Mouse (Mus musculus) kidney, adult 9 months (tissue): ENCODE measurements around the gene Bbc3.
"Not testable (repeated sequence)": the region's sequence is repeated elsewhere in the genome, so short reads cannot be mapped to it uniquely, and the experiment has no call there.

ENCODE experiments used
- DNase-seq: peaks from one replicate; pipeline ENCODE4 v3.0.0; 2022

Bbc3 gene

DNA sequence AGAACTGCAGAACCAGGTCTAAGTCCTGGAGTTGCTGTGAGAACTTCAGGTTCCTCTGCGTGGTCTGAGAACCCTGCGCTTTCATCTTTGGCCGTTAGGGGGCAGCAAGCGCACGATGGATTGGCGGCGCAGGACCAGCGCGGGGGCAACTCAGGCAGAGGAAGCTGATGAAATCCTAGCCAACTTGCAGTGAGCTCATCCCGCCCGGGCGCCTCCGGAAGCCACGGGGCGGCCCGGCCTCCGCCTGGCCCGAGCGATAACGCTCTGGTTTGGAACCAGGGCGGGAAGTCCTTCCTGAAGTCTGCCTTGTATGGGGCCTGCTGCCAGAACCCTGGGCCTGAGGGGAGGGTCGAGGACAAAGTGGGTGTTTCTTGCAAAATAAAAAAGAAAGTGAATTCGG is 13.4 kb upstream of the Bbc3 start:
- peak; percentile 94 for DNase-seq

DNA sequence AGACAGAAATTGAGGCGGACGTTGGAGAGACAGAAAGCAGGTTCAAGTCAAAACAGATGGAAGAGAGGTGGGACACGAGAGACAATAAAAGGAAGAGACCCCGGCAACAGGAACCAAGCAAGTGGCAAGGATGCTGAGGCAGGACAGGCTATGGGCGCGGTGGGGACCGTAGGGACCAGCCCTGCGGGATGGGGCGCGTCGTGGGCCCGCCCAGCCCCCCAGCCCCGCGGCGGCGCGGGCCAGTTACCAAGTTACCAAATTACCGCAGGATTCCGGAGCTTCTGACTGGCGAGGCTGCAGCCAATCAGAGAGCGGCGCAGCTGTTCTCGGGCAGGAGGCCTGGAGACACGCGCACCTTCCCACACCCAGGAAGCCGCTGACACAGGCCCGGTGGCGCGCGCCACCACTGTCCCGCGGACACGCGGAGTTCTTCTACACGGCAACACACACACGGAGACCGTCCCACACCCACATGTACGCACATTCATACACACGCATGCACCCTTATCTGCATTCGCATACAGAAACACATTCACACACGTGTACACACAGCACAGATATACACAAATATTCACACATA is 12.8 kb upstream of the Bbc3 start:
- DNase-seq: peak; percentile 70

DNA sequence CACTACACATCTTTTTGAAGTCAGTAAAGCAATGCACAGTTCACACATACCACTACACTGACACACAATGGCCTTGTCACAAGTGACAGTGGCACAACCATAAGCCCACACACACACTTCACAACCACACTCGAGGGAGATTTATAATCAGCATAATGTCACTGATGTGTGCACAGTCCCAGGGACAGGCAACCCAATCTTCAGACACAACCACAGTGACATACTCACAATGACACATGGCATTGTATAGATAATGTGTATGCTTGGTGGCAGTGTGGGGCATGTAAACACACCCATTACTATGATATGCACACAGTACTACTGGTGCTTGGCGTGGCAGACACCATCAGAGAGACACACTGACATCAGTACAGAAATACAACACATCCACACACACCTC is 12.0 kb upstream of the Bbc3 start:
- DNase-seq: peak; percentile 11

DNA sequence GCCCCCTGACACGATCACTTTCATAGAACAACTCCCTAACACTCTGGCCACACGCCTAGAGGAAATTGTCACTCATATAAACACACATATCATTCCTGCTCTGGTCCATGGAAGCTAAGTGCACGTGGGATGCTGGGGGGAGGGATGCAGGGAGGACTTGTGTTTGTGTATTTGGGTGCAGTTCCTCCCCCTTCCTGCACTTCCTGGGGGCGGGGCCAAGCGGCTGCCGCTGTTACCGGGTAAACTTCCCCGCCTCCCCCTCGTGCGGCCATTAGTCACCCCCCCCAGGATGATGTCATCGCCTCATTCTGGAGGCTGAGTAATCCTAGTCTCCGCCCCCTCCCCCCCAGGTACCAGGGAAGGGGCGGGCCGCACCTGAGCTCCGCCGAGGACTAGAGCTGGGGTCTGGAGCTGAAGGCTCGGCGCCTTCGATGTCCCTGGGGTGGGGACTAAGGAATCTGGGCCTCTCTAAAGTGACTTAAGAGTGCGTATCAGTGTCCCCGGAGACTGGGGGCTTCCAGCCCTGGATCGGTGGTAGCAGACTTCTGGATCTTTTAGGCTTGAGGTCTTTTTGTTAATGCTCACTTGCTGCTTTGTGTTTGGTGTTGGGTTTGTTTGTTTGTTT is 11.3 kb upstream of the Bbc3 start:
- peak; percentile 89 for DNase-seq

DNA sequence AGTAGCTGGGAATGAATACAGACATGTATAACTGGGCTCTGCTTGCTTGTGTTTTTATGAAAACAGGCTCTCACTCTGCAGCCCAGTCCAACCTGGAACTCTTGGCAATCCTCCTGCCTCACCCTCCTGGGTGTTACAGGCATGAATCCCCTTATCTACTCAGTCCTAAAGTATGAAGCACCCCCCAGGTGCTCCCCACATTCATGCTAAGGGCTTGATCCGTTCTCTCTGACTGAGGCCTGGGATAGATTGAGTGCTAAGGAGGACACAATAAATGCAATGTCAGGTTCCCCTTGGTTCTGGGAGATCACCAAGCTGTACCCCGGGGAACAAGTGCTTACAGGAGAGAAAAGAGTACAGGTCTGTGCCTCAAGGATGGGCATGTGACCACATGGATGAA is 10.6 kb upstream of the Bbc3 start:
- no peak for DNase-seq

DNA sequence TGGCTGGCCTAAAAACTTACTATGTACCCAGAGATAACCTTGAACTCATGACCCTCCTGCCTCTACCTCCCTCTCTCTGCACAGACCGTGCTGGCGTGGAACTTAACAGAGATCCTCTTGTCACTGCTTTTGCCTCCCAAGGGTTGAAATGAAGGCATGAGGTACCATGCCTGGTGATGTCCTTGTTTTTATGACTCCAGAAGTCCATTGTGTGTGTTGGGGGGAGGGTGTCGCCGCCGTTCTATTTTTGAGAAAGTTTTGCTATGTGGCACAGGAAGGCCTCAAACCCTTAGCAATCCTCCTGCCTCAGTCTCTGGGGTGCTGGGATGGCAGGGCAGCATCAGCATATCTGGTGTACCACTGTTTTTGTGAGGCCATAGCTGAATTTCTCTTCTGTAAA is 9.3 kb upstream of the Bbc3 start:
- DNase-seq: no peak

DNA sequence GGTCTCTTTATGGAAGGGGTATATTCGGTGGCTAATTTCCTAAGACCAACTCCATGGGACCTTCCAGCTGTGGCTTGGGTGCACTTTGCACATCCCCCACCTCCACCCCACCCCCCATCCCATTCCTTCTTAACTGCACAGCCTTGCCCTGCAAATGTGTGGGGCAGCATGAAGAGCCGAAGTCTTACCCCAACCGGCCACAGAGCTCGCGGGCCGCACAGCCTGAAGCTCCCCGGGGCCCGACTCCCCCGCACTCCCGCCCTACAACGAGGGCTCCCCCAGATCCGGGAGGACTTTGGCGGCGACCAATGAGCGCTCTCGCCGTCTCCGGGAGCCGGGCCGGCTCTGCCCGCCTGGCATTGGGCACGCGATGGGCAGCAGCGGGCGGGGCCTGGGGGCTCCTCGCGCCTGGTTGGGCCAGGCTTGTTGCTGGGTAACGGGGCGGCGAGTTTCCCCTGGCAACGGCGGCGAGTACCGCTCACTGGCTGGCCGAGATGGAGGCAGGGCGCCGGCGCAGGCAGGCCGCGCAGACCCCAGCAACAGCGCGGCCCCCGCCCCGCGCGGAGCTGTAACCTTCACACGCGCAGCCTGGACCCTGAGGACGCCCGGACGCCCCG is 8.7 kb upstream of the Bbc3 start:
- DNase-seq: peak; percentile 82

DNA sequence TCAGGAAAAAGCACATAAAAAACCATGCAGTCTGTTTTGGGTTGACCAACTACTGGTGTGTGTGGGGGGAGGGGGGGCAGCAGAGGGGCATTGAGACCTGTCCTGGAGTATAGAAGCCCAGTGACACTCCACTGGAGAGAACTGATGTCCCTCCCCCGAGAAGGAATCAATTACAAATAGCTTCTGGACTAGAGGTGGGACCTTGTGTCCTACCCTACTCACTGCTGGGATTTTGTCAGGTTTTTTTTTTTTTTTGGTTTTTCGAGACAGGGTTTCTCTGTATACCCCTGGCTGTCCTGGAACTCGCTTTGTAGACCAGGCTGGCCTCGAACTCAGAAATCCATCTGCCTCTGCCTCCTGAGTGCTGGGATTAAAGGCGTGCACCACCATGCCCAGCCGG is 1.1 kb upstream of the Bbc3 start:
- DNase-seq: not testable (repeated sequence)

DNA sequence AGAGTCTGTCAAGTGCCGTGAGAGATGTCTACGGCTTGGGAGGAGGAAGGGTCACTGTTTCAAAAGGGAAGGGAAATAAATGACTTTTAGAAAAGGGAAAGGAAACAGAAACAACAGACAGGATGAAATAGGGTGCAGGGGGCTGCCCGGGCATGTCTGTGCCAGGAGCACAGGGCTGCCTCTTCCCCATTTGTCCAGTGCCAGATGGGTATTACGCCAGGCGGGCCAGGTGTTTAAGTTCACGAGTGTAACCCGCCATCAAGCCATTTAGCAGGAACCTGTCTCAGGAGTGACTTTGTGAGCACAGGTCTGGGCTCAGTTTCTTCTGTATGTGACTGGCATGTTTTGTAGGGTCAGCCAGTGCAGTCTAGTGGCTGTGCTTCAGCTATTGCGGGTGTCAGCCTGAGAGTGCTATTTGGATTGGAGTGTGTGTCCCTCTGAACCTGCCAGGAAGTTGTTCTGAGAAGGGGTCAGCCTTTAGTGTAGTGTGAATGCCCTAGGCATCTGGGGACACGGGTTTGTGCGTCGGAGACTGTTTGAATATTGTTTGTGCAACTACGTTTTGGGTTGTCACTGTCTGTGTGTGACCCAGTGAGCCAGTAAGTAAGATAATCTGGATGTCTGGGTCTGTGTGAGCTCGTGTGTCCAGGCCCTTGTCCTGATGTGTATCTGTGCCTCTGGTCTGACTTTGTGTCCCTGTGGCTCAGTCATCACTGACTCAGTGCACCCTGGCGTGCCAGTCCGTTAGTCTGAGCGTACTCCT is 543 bp downstream of the Bbc3 start:
- DNase-seq: peak; percentile 21

DNA sequence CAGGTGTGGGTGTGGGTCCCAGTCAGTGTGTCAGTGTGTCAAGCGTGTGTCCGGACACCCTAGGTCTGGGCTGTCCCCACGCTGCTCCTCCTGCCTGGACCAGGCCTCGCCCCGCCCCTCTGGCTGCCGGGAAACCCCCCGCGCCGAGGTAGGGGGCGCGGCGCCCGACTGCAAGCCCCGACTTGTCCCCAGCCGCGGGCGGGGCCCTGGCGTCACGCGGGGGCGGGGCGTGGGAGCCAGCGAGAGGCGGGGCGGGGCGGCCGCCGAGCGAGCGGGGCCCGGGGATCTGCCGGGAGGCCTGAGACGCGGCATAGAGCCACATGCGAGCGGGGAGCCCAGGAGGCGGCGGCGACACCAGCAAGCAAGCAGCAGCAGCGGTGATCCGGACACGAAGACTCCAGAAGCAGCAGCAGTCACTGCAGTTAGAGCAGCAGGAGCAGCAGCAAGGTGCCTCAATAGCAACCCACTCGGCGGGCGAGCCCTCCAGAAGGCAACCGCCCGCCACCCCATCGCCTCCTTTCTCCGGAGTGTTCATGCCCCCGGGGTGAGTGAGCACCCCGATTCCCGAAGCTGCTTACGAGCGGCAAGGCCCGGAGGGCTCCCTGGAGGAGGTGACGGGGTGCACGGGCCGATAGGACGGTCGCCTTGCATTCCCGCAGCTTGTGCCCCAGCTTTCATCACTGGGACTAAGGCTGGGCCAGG is 1.3 kb downstream of the Bbc3 start:
- DNase-seq: peak; percentile 86

DNA sequence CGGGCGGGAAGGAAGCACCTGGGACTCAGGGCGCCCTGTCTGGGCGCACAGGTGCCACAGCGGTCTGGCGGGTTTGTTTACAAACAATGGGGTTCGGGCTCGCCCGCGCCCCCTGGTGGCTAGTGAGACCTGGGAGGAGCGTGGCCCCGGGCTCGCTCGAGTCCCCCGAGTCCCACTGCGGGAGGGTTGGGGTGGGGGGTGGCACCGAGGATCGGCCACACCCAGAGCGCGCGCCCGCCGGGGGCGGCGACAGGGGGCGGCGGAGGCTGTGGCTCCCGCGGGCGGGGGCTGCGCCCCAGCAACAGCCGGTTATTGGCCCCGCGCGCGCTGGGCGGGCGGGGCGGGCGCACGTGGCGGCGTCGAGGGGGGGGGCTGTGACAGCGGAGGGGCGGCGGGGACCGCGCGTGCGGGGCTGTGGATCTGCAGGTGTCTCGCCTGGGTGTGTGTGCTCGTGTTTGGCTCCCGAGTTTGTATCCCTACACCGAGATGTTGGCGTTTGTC is 1.9 kb downstream of the Bbc3 start:
- DNase-seq: peak; percentile 80

DNA sequence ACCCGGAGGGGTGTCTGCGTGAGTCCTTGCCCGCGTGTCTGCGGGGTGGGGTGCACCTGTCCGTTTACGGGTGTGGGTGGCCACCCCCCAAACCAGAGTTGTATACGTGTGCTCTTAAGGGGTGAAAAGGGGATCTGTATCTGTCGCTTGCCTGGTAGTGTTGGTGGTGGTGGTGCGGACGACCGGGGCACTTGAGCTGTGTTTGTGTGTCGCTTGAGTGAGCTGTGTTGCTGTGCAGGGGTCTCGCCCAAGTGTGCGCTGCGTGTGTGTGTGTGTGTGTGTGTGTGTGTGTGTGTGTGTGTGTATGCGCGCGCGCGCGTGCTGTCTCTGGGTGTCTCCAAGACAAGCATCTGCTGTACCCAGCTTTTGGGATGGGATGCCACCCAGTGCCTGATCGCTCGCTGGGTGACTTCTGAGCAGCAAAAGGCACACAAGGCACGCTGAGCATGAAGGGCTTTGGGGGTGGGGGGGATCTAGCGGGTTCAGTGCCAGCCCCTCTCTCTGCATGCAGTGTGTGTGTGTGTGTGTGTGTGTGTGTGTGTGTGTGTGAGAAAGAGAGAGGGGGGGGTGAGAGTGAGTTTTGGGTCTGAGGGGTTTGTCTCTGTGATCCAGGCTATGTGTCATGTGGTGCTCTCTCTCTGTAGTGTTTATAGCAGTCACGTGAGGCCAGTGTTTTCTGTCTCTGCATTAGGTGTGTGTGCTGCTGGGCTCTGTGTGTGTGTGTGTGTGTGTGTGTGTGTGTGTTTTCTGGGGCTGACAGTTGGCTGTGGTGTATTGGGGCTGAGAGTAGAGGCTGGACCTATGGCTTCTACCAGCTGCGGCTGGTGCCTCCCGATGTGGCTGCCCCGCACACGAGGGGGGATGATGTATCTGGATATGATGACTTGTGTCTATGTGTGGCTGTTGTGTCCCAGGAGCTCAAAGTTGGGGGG is 2.6 kb downstream of the Bbc3 start:
- peak; percentile 22 for DNase-seq

DNA sequence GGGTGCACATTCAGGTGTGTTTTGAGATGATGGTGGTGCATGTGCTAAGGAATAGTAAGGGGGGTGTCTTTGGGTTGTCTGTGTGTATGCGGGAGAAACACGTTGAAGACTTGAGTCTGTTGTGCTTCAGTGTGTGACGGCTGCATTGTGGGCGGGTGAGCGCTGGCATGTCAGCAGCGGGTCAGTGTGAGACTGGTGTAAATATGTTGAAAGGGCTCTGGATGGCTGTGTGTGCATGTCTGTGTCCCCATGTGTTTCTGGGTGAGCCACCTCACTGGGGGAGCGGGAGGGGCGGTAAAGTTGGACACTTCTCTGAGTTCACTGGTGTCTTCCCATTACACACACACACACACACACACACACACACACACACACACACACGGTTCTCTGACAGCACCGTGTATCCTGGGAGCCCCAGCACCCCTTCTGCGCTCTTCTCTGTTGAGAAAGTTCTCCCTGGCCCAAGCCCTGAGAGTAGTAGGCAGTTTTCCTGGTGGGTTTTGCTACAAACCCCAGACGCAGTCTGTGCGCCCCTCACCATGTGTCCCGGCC is 3.3 kb downstream of the Bbc3 start:
- no peak for DNase-seq

DNA sequence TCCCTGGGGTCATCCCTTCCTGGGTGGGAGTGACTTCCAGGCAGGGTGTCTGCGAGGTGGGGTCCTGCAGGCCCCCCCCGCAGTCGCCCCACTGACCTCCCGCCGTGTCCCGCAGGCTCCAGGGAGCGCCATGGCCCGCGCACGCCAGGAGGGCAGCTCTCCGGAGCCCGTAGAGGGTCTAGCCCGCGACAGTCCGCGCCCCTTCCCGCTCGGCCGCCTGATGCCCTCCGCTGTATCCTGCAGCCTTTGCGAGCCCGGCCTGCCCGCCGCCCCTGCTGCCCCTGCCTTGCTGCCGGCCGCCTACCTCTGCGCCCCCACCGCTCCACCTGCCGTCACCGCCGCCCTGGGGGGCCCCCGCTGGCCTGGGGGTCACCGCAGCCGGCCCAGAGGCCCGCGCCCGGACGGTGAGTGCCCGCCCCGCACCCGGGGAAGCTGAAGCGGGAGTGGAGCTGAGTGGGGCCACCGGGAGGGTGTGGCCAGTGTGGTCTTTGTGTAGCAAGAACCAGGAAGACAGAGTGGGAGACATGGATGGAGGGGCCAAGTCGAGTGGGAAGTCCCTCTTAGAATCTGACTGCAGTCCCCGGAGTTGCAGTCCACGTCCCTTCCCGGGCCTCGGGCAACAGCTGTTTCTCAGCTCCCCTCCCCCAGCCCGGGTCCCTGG is 3.9 kb downstream of the Bbc3 start:
- DNase-seq: peak; percentile 22

DNA sequence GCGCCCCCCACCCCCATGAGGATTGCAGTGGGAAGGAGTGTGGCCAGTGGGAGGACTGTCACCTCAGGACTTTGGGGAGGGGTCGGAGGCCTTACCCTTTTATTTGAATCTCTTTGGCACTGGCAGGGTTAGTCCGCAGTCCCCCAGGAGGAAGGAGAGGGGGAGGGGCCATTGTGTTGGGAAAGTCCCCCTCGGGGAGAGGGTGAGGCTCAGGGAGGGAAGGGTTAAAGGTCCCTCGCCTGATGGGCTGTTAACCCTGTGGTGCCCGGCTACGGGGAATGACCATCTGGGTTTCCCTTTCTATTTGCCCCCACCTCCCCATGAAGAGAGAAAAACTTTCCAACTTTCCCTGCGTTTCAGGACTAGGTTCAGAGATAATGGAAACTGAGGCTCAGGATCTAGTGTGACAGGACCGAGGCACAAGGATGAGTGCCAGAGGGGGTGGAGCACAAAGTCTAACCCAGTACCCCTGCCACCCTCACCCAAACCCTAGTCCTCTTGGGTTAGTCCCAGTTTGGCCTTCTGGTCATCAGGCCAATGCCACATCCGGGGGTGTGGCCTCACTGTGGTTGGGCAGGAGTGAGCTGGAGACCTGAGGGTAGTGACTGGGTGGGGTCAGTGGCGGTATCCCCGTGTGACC is 4.6 kb downstream of the Bbc3 start:
- peak; percentile 70 for DNase-seq

DNA sequence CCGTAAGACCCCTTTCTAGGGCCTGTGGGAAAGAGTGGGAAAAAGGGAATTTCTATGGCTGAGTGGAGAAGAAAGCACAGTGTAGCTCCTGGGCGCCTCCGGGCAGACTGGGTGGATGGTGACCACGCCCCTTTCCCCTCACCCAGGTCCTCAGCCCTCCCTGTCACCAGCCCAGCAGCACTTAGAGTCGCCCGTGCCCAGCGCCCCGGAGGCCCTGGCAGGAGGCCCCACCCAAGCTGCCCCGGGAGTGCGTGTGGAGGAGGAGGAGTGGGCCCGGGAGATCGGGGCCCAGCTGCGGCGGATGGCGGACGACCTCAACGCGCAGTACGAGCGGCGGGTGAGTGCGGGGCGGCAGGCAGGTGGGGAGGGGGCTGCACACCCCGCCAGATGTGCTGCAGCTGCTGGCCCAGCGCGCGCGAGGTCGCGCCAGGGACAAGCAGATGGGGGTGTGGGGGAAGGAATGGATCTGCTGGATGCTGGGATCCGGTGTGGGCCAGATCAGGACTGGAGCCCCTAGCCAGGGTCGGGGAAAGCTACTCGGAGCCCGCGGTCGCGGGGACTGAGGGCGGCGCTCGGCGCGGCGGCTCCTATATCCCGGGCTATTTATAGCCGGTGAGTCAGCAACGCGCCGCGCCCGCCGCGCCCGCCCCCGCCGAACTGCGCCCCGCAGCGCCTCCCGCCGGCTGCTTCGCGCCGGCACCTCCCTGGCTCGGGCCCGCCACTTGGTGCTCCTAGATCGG is 5.5 kb downstream of the Bbc3 start:
- peak; percentile 67 for DNase-seq

DNA sequence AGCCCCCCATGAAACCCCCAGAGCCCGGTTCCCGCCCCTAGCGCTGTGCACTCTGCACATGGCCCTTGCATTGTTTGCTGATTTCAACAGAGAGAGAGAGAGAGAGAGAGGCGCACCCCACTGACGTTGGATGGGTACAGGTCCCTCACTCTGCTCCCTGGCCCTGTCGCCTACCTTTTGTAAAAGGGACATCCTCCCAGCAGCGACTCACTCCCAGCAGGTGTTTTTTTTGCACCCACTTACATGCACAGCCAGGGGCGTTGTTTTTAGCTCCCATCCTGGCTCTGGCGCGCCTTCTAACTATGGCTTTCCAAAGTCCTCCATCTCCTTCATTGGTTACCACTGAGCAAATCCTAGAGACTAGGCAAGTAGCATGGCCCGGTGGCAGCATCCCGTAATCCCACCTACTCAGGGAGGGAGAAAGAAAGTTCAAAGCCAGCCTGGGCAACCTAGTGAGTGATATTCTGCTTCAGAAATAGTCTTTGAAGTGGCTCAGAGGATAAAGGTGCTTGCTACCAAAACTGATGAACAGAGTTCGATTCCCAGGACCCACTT is 6.1 kb downstream of the Bbc3 start:
- peak; percentile 22 for DNase-seq

DNA sequence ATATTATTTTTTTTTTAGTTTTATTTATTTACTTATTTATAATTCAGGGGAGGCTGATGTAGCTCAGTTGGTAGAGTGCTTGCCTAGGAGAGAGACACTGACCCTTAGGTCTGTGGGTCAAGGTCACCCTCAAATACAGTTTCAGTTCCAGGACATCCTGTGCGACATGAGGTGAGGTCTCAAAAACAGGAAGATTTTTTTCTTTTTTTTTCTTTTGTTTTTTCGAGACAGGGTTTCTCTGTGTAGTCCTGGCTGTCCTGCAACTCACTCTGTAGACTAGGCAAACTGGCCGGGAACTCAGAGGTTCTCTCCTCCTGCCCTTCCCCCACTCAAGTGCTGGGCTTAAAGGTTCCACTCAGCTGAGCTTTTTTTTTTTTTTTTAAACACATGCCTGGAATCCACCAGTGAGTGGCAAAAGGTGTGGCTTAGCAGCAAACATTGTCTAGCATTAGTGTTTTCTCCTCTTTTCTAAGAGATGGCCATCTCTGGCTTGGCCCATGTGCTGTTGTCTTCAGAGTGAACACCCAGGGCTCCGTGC is 7.1 kb downstream of the Bbc3 start:
- peak; percentile 48 for DNase-seq

DNA sequence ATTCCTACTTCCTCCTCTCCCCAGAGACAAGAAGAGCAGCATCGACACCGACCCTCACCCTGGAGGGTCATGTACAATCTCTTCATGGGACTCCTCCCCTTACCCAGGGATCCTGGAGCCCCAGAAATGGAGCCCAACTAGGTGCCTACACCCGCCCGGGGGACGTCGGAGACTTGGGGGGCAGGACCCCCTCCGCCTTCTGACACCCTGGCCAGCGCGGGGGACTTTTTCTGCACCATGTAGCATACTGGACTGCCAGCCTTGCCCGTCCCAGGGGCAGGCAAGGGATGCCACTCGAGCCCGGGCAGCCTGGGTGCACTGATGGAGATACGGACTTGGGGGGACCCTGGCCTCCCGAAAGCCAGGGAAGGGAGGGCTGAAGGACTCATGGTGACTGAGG is 8.9 kb downstream of the Bbc3 start:
- DNase-seq: no peak
